Mouse (Mus musculus): ENCODE measurements around the gene Aqp3. TPM values are rescaled to one million over a fixed set of nuclear protein-coding genes. Genes with fewer than 3 reads are reported as not detected.

Aqp3 gene
- polyA plus RNA-seq, 1 experiment: 3.0 TPM

- Histone ChIP-seq H3K4me3 (replicated peaks) (no peak overlapping the region), H3K4me1 (ENCODE audit: control insufficient read depth) (peaks cover 36% of the 10 kb centered on the region), H3K36me3 (ENCODE audit: control insufficient read depth) (no peaks in the 10 kb centered on the region), H3K9me3 (ENCODE audit: control insufficient read depth, low read length) (no peaks in the 10 kb centered on the region), H3K27me3 (ENCODE audit: control insufficient read depth) (peaks cover 6% of the 10 kb centered on the region)
- TF ChIP-seq GATA1 (IDR thresholded peaks at IDR 0.05; ENCODE audit: low read length): no peak
- no peak for TF ChIP-seq TAL1 (IDR thresholded peaks at IDR 0.05; ENCODE audit: low read length)
These were observed 41.1 kb downstream of the Aqp3 start for GRCm38 (mm10) chr4:41056742-41057332.

GRCm38 (mm10) chr4:41056253-41056652, 41.7 kb downstream of the Aqp3 start:
- peaks cover 3% of the 10 kb centered on the region for H3K27me3 ChIP-seq (ENCODE audit: control insufficient read depth)
- H3K4me1 ChIP-seq (ENCODE audit: control insufficient read depth): peaks cover 36% of the 10 kb centered on the region
- no peaks in the 10 kb centered on the region for H3K9me3 ChIP-seq (ENCODE audit: control insufficient read depth, low read length)
- TF ChIP-seq GATA1 (IDR thresholded peaks at IDR 0.05; ENCODE audit: low read length): no peak
- TF ChIP-seq TAL1 (IDR thresholded peaks at IDR 0.05; ENCODE audit: low read length): no peak
- H3K4me3 ChIP-seq (replicated peaks): no peak overlapping the region
- H3K36me3 ChIP-seq (ENCODE audit: control insufficient read depth): no peaks in the 10 kb centered on the region

DNA sequence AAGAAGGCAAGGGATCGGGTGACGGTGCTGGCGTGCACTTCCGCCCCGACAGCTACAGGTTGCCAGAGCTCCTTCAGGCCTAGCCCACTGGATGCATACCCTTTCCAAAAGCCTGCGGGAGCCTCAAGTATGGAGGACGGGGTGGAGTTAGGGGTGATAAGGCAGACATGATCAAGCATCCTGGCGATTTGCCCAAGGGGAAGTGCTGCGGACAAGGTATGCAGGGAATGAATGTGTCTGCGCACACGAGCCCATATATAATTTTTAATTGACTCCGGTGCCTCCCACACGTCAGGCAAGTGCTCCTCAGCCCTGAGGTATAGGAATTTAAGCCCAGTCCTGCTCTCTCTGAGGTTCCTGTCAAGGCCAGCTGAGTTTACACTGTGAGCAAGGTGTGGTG, 42.9 kb downstream of the Aqp3 start:
- H3K36me3 ChIP-seq (ENCODE audit: control insufficient read depth): no peaks in the 10 kb centered on the region
- TF ChIP-seq GATA1 (IDR thresholded peaks at IDR 0.05; ENCODE audit: low read length) (no peak), TAL1 (IDR thresholded peaks at IDR 0.05; ENCODE audit: low read length) (no peak)
- H3K27me3 ChIP-seq (ENCODE audit: control insufficient read depth): no peaks in the 10 kb centered on the region
- no peaks in the 10 kb centered on the region for H3K9me3 ChIP-seq (ENCODE audit: control insufficient read depth, low read length)
- peaks cover 40% of the 10 kb centered on the region for H3K4me1 ChIP-seq (ENCODE audit: control insufficient read depth)
- no peak overlapping the region for H3K4me3 ChIP-seq (replicated peaks)

GRCm38 (mm10) chr4:41051781-41052180, 46.2 kb downstream of the Aqp3 start:
- H3K4me1 ChIP-seq (ENCODE audit: control insufficient read depth): peaks cover 26% of the 10 kb centered on the region
- TF ChIP-seq TAL1 (IDR thresholded peaks at IDR 0.05; ENCODE audit: low read length) (no peak), GATA1 (IDR thresholded peaks at IDR 0.05; ENCODE audit: low read length) (no peak)

DNA sequence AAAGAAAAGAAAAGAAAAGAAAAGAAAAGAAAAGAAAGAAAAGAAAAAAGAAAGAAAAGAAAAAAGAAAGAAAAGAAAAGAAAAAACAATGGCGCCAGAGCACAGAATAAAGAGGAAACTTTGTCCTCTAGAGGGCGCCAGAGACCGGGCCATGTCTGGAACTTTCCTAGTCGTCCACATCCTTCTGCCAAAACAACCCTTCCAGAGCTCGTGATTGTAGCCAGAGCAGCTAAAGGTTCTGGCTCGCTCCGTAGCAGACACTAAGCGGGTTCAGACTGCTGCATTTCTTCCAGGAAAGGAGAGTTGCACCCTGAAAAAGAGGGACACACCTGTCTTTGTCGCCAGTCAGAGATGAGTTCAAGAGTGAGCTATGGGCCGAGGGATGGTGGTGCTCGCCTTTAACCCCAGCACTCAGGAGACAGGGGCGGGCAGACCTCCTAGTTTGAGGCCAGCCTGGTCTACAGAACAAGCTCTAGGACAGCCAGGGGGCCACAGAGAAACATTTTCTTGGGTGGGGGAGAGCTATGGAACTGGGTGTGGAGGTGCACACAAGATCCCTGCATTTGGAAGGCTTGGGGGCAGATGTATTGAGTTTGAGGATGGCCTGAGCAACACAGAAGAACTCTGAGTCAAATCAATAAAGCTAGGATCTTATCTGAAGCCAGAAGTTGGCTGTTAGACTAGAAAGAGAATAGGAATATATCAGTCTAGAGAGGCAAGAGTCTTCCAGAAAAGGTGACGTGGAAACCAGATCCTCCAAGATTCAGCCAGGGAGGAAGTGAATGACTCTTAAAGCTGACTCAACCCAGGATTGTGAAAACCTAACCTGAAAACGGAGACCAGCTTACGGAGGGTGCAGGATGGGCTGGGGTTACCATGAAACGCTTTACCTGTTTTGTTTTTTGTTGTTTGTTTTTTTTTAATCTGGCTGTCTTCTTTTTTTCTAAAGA, 47.0 kb downstream of the Aqp3 start:
- Histone ChIP-seq H3K4me1 (ENCODE audit: control insufficient read depth) (peaks cover 20% of the 10 kb centered on the region), H3K27me3 (ENCODE audit: control insufficient read depth) (no peaks in the 10 kb centered on the region), H3K36me3 (ENCODE audit: control insufficient read depth) (no peaks in the 10 kb centered on the region), H3K9me3 (ENCODE audit: control insufficient read depth, low read length) (no peaks in the 10 kb centered on the region), H3K4me3 (replicated peaks) (peak overlapping the region; percentile 3)
- TF ChIP-seq GATA1 (IDR thresholded peaks at IDR 0.05; ENCODE audit: low read length): no peak
- no peak for TF ChIP-seq TAL1 (IDR thresholded peaks at IDR 0.05; ENCODE audit: low read length)

More at GRCm38 (mm10) chr4:41051781-41052180, 46.2 kb downstream of the Aqp3 start:
- no peak overlapping the region for H3K4me3 ChIP-seq (replicated peaks)
- no peaks in the 10 kb centered on the region for H3K36me3 ChIP-seq (ENCODE audit: control insufficient read depth)
- no peaks in the 10 kb centered on the region for H3K27me3 ChIP-seq (ENCODE audit: control insufficient read depth)
- no peaks in the 10 kb centered on the region for H3K9me3 ChIP-seq (ENCODE audit: control insufficient read depth, low read length)

- no peak for TF ChIP-seq GATA1 (IDR thresholded peaks at IDR 0.05; ENCODE audit: low read length)
- Histone ChIP-seq H3K27me3 (ENCODE audit: control insufficient read depth) (no peaks in the 10 kb centered on the region), H3K9me3 (ENCODE audit: control insufficient read depth, low read length) (no peaks in the 10 kb centered on the region), H3K4me3 (replicated peaks) (no peak overlapping the region), H3K36me3 (ENCODE audit: control insufficient read depth) (no peaks in the 10 kb centered on the region), H3K4me1 (ENCODE audit: control insufficient read depth) (peaks cover 6% of the 10 kb centered on the region)
These were observed 49.1 kb downstream of the Aqp3 start for GRCm38 (mm10) chr4:41048926-41049325.

GRCm38 (mm10) chr4:41047524-41048271, 50.3 kb downstream of the Aqp3 start, which contains the start of gene Aqp7:
Gene Aqp7 (minus strand): TSS chr4:41048139.
- Histone ChIP-seq H3K4me3 (replicated peaks) (no peak within 1 kb of the TSS), H3K36me3 (ENCODE audit: control insufficient read depth) (no peaks in the 10 kb centered on the region), H3K27me3 (ENCODE audit: control insufficient read depth) (no peaks in the 10 kb centered on the region), H3K9me3 (ENCODE audit: control insufficient read depth, low read length) (no peaks in the 10 kb centered on the region), H3K4me1 (ENCODE audit: control insufficient read depth) (peaks cover 6% of the 10 kb centered on the region)
- no peak for TF ChIP-seq GATA1 (IDR thresholded peaks at IDR 0.05; ENCODE audit: low read length)
- no peak for TF ChIP-seq TAL1 (IDR thresholded peaks at IDR 0.05; ENCODE audit: low read length)

GRCm38 (mm10) chr4:41046254-41046795, 51.7 kb downstream of the Aqp3 start:
- Histone ChIP-seq H3K4me1 (ENCODE audit: control insufficient read depth) (peaks cover 4% of the 10 kb centered on the region), H3K27me3 (ENCODE audit: control insufficient read depth) (no peaks in the 10 kb centered on the region), H3K9me3 (ENCODE audit: control insufficient read depth, low read length) (no peaks in the 10 kb centered on the region), H3K36me3 (ENCODE audit: control insufficient read depth) (no peaks in the 10 kb centered on the region), H3K4me3 (replicated peaks) (no peak overlapping the region)
- TF ChIP-seq TAL1 (IDR thresholded peaks at IDR 0.05; ENCODE audit: low read length) (no peak), GATA1 (IDR thresholded peaks at IDR 0.05; ENCODE audit: low read length) (no peak)
